Mouse (Mus musculus) CH12.LX (cell line): ENCODE data around the gene Copg2. TPM values are rescaled to one million over a fixed set of nuclear protein-coding genes. Genes with fewer than 3 reads are reported as not detected.

Source experiments
- DNase-seq: peaks from one replicate; pipeline ENCODE4 v3.0.0-alpha.2; 2013; ENCODE audit errors: extremely low read depth
- H3K27ac ChIP-seq: 2 replicates; pipeline ENCODE4 v1.5.1; 2012; ENCODE audit warnings: low read depth, mild to moderate bottlenecking, control low read depth, moderate library complexity; ENCODE audit not compliant: insufficient read depth
- H3K27me3 ChIP-seq: replicated peaks from 2 replicates; pipeline ENCODE3; 2012; ENCODE audit warnings: inconsistent platforms
- H3K36me3 ChIP-seq, 2 experiments: replicated peaks in 1 of 2; 2 replicates each; pipeline versions ENCODE3 to v1.6.1; 2012; ENCODE audit warnings: inconsistent platforms in 1 of 2, low read length in 1 of 2, mild to moderate bottlenecking in 1 of 2, mixed read lengths in 1 of 2, moderate library complexity in 1 of 2; ENCODE audit not compliant: control insufficient read depth in 1 of 2, insufficient read depth in 1 of 2
- H3K4me1 ChIP-seq, 2 experiments: 2 replicates each; pipeline ENCODE4 v1.6.1; 2012; ENCODE audit warnings: inconsistent platforms in 1 of 2, moderate library complexity in 1 of 2; ENCODE audit not compliant: insufficient read depth in 2 of 2, control insufficient read depth in 1 of 2
- H3K4me2 ChIP-seq: 2 replicates; pipeline ENCODE4 v1.6.1; 2012; ENCODE audit warnings: low read depth, mild to moderate bottlenecking, control low read depth; ENCODE audit not compliant: poor library complexity, insufficient read depth, severe bottlenecking
- H3K4me3 ChIP-seq, 3 experiments: fragments of 150-350 bp in 1 of 3; sonication (generic) in 1 of 3; replicated peaks in 1 of 3; 2 replicates each; pipeline versions ENCODE3 to v1.5.1; 2011 to 2012; ENCODE audit warnings: low read depth in 2 of 3, low read length in 2 of 3, mild to moderate bottlenecking in 2 of 3, moderate library complexity in 2 of 3, control low read depth in 1 of 3, improper control_type of control experiment in 1 of 3, inconsistent platforms in 1 of 3, mixed read lengths in 1 of 3; ENCODE audit not compliant: poor library complexity in 1 of 3
- H3K79me2 ChIP-seq: replicated peaks from 2 replicates; pipeline ENCODE4 v1.6.1; 2012; ENCODE audit warnings: mild to moderate bottlenecking, moderate library complexity; ENCODE audit not compliant: control insufficient read depth, poor library complexity, insufficient read depth, severe bottlenecking; ENCODE audit errors: extremely low read depth
- H3K9ac ChIP-seq: 2 replicates; pipeline ENCODE4 v1.6.1; 2012; ENCODE audit warnings: low read depth, mild to moderate bottlenecking, control low read depth, moderate library complexity; ENCODE audit not compliant: insufficient read depth
- H3K9me3 ChIP-seq: replicated peaks from 2 replicates; pipeline ENCODE3; 2012; ENCODE audit warnings: low read length, inconsistent platforms, mixed read lengths
- BHLHE40 ChIP-seq: IDR thresholded peaks from 2 replicates; pipeline ENCODE4 v1.6.1; 2011; ENCODE audit warnings: mild to moderate bottlenecking, low read depth, low read length, improper control_type of control experiment
- CHD2 ChIP-seq: IDR thresholded peaks from 2 replicates; pipeline ENCODE4 v1.6.1; 2011; ENCODE audit warnings: low read length, improper control_type of control experiment
- E2F4 ChIP-seq: IDR thresholded peaks from 2 replicates; pipeline ENCODE4 v1.6.1; 2011; ENCODE audit warnings: low read depth, low read length, improper control_type of control experiment; ENCODE audit not compliant: insufficient replicate concordance
- ELF1 ChIP-seq: IDR thresholded peaks from 2 replicates; pipeline ENCODE4 v1.6.1; 2014; ENCODE audit warnings: low read depth, mild to moderate bottlenecking, inconsistent platforms, low read length, improper control_type of control experiment
- ETS1 ChIP-seq: conservative IDR thresholded peaks from 2 replicates; pipeline ENCODE4 v1.6.1; 2012; ENCODE audit warnings: low read depth, mild to moderate bottlenecking, inconsistent platforms, low read length, improper control_type of control experiment, moderate library complexity
- HCFC1 ChIP-seq: IDR thresholded peaks from 2 replicates; pipeline ENCODE4 v1.6.1; 2012; ENCODE audit warnings: low read depth, mild to moderate bottlenecking, inconsistent platforms, low read length, improper control_type of control experiment
- JUN ChIP-seq: IDR thresholded peaks from 2 replicates; pipeline ENCODE4 v1.6.1; 2011; ENCODE audit warnings: low read depth, mild to moderate bottlenecking, low read length, improper control_type of control experiment, moderate library complexity; ENCODE audit not compliant: insufficient read depth
- KAT2A ChIP-seq: IDR thresholded peaks from 2 replicates; pipeline ENCODE4 v1.6.1; 2012; ENCODE audit warnings: low read length, improper control_type of control experiment, inconsistent platforms; ENCODE audit not compliant: insufficient replicate concordance
- MAX ChIP-seq: IDR thresholded peaks from 2 replicates; pipeline ENCODE4 v1.6.1; 2011; ENCODE audit warnings: low read length, improper control_type of control experiment
- MXI1 ChIP-seq: IDR thresholded peaks from 2 replicates; pipeline ENCODE4 v1.6.1; 2011; ENCODE audit warnings: mild to moderate bottlenecking, low read depth, low read length, improper control_type of control experiment
- NELFE ChIP-seq: IDR thresholded peaks from 2 replicates; pipeline ENCODE4 v1.6.1; 2011; ENCODE audit warnings: low read depth, low read length, improper control_type of control experiment
- POLR2A ChIP-seq: IDR thresholded peaks from 2 replicates; pipeline ENCODE4 v1.6.1; 2011; ENCODE audit warnings: low read depth, mild to moderate bottlenecking, improper control_type of control experiment, low read length
- SMC3 ChIP-seq: IDR thresholded peaks from 2 replicates; pipeline ENCODE4 v1.6.1; 2011; ENCODE audit warnings: low read depth, low read length, improper control_type of control experiment
- USF1 ChIP-seq: IDR thresholded peaks from 2 replicates; pipeline ENCODE4 v1.6.1; 2014; ENCODE audit warnings: low read depth, mild to moderate bottlenecking, inconsistent platforms, low read length, improper control_type of control experiment
- ZC3H11A ChIP-seq: IDR thresholded peaks from 2 replicates; pipeline ENCODE4 v1.6.1; 2012; ENCODE audit warnings: low read depth, mild to moderate bottlenecking, inconsistent platforms, low read length, improper control_type of control experiment
- ZKSCAN1 ChIP-seq: IDR thresholded peaks from 2 replicates; pipeline ENCODE4 v1.6.1; 2012; ENCODE audit warnings: low read depth, inconsistent platforms, low read length, improper control_type of control experiment, borderline replicate concordance
- dilution Hi-C: fragments of 300-500 bp; cut with MboI; formaldehyde crosslinking; loops from 2 replicates; pipeline ENCODE4 v1.14.3; 2020; ENCODE audit warnings: low sequenced_read_pairs; ENCODE audit not compliant: extremely low pct_unique_long_range_greater_than_20kb, extremely low pct_ligation_motif_present
- in situ Hi-C: fragments of 300-500 bp; cut with MboI; formaldehyde crosslinking; loops from 3 replicates; pipeline ENCODE4 v1.14.3; 2019; ENCODE audit warnings: low sequenced_read_pairs, low pct_ligation_motif_present, low pct_unique_long_range_greater_than_20kb, mixed read lengths
- polyA plus RNA-seq: library from polyadenylated mRNA; unstranded; fragments of >175 nt; gene quantifications from 2 replicates; pipeline ENCODE4 v1.2.1, GENCODE M21; 2012; ENCODE audit warnings: low read depth; ENCODE audit not compliant: insufficient read length
- total RNA-seq, 2 experiments: library from RNA; depleted of rRNA; stranded (reverse); fragments of 300-350 nt in 1 of 2; fragments of >200 nt in 1 of 2; gene quantifications; 2 replicates each; pipeline ENCODE4 v1.2.3; 2012 to 2014

Copg2 gene
- total and polyA plus RNA-seq, 3 experiments: 23.3 to 43.7 (median 28.9) TPM

- Histone ChIP-seq H3K4me3 (peak overlapping the region in 1 of 3 experiments; percentile 19), H3K4me2 (peak overlapping the region; percentile 14), H3K27me3 (peaks cover 25% of the 10 kb centered on the region), H3K9me3 (no peaks in the 10 kb centered on the region), H3K4me1 (peaks cover 0 to 5% of the 10 kb centered on the region in 2 experiments; a peak in 2 of 4 replicates), H3K36me3 (no peaks in the 10 kb centered on the region), H3K79me2 (no peaks in the 10 kb centered on the region), H3K27ac (no peak overlapping the region), H3K9ac (no peak overlapping the region)
- TF ChIP-seq JUN: no peak
- 0 out of 2 replicates have a peak, but pooled peaks have one; percentile 7 for TF ChIP-seq BHLHE40
- peak; percentile 29 for DNase-seq
- dilution Hi-C loops: no loop called here
- in situ Hi-C loops: no loop called here
Observed at GRCm38 (mm10) chr6:30920834-30921675, 24.5 kb upstream of the Copg2 start.

GRCm38 (mm10) chr6:30915473-30915872 lies 18.9 kb upstream of the Copg2 start, which contains the start of gene Tsga13:
Tsga13 (minus strand) TSS chr6:30915573.
- H3K36me3 ChIP-seq: no peaks in the 10 kb centered on the region
- H3K9ac ChIP-seq: no peak within 1 kb of the TSS
- in situ Hi-C loops (no loop called here), dilution Hi-C loops (no loop called here)
- no peaks in the 10 kb centered on the region for H3K79me2 ChIP-seq
- H3K27me3 ChIP-seq: peaks cover 15% of the 10 kb centered on the region
- no peak within 1 kb of the TSS for H3K4me3 ChIP-seq
- H3K27ac ChIP-seq: no peak within 1 kb of the TSS
- H3K4me2 ChIP-seq: no peak within 1 kb of the TSS
- DNase-seq: no peak
- no peaks in the 10 kb centered on the region for H3K4me1 ChIP-seq
- TF ChIP-seq ZKSCAN1 (no peak), E2F4 (no peak), JUN (no peak), MAX (no peak), MXI1 (no peak), ZC3H11A (no peak), ELF1 (no peak), NELFE (no peak), SMC3 (no peak), USF1 (no peak), ETS1 (no peak), POLR2A (no peak), CHD2 (no peak), BHLHE40 (no peak), HCFC1 (no peak), KAT2A (no peak)
- no peaks in the 10 kb centered on the region for H3K9me3 ChIP-seq
